Mouse (Mus musculus): ENCODE measurements around the gene Sdk2.

The Sdk2 gene

DNA sequence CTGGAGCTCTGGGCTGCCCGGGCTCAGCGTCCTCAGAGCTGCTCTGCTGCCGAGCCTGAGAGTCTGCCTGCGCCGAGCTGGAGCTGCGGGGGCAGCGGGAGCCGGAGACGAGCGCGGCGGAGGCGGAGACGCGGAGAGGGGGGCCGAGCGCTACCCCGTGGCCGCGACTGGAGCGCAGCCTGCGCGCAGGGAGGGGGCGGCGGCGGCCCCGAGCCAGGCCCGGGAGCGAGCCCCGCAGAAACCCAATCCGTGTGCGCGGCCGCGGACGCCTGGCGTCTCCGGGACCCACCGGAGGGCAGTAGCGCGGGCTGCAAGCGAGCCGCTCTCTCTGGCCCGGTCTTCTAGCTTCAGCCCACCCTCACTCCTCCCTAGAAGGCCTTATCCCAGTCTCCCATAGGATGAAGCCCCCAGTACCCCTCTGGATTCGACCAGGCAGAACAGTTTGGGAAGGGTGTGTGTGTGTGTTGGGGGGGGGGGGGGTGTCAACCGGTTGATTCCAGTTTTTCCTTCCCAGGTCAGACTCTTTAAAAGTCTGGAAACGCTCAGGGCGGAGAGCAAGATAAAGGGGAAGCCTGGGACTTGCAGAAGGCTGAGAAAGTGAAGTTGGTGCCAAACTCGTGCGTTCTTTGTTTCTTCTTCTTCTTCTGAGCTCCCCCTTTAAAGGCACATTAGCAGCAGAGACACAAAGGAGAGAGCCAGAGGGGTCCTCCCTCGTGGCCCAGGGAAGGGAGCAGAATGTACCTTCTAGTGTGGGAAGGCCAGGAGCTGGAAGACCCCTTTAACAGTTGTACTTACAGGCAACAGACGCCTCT is at the start of gene Sdk2:
Gene Sdk2 (minus strand): TSS at position 96 of the 812 bp plus-strand sequence.
- CTCF ChIA-PET = no interaction called here

DNA sequence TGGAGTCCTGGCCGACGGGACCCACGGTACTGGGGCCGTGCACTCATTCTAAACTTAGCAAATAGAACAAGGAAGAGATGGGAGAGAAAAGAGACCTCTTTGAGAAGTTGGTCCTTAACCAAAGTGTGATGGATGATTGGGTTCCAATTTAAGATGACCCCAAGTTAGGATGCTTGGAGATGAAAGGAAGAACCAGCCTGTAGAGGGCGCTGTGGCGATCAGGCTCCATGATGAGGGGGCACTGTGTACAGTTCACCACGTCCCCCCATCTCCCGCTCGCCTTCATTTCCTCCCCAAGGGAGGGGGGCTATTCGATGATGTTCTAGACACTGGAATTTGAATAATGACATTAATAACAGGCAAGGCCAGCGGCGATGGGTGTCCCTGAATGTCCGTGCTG is 48.2 kb upstream of the Sdk2 start:
- CTCF ChIA-PET = no interaction called here

DNA sequence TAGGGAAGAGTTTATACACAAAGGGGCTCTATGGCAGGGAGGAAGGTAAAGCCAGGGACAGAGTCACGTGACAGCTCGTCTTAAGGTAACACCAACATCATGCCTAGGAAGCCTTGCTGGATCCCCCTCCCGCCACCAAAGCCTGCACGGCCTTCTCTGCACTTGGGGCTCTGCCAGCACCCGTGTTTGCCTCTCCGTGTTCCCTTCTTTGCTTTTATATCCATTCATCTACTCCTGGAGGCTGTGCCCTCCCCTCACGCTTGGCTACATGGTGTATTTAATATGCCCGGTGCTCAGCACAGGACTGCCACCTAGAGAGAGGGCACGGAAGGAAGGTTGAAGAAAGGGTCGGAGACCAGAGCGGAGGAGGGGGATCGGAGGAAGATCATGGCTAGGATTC is 47.8 kb upstream of the Sdk2 start:
- CTCF ChIA-PET = no interaction called here

DNA sequence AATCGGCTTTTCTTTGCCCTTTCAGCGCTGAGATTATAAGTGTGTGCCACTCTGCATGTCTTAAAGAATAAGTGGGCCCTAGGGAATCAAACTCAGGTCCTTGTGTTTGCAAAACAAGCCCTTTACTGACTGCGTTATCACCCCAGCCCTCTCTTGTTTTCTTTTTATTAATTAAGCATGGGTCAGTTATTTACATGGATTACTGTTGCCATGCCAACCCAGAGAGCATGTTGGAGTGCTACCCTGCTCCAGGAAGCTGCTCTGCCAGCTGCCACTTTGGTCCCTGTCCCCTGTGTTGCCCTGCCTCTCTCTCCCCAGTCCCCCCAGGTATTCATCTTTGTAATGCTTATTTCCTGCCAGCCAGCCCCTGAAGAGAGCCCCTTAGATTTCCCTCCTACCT is 44.0 kb upstream of the Sdk2 start:
- CTCF ChIA-PET = no interaction called here

DNA sequence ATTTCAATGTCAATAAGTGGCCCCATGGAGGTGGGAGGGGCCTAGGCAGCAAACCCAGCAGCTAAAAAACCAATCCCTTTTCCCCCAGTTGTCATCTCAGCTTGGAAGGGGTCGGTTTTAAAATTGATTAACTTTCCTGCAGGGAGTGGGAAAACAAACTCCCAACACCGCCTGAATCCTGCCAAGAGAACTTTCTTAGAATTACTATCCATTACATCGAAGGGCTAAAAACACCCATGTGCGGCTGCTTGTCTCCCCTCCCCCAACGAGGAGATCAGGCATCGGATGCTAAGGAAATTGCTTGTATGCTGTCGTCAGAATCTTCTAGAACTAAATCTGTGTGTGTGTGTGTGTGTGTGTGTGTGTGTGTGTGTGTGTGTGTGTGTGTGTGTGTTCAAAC is 26.8 kb upstream of the Sdk2 start:
- CTCF ChIA-PET = no interaction called here

DNA sequence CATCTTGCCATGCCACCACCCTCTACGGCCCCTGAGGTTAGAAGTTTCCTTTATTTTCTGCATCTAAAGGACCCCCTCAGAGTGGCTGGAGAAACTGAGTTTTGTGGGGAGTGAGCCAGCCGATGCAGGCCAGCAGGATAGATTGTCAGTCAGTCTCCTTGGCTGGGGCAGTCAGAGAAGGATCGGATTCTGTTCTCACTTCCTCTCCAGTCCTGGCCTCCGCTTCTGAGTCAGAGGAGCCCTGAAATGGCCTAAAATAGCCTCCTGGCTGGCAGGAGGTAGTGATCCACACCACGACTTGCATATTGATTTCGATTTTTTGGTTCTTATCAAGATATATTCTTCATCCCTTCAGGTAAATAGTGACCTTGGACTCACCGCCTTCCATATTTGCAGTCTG is 26.3 kb upstream of the Sdk2 start:
- CTCF ChIA-PET = no interaction called here

DNA sequence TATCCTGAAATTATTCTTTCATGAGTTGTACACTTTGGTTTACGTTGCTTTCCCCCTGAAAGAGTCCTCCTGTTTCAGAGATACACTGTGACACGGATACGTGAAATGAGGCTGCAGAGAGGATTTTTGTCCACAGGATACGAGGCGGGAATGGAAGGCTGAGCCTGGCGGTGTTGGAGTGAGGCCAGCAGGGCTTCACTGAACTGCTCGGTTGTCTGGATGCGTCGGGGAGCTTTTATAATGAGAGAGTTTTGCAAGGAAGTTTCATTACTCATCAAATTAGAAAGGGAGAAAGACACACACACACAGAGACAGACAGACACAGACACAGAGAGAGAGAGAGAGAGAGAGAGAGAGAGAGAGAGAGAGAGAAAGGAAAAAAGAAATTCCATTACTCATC is 13.8 kb upstream of the Sdk2 start:
- CTCF ChIA-PET = no interaction called here

DNA sequence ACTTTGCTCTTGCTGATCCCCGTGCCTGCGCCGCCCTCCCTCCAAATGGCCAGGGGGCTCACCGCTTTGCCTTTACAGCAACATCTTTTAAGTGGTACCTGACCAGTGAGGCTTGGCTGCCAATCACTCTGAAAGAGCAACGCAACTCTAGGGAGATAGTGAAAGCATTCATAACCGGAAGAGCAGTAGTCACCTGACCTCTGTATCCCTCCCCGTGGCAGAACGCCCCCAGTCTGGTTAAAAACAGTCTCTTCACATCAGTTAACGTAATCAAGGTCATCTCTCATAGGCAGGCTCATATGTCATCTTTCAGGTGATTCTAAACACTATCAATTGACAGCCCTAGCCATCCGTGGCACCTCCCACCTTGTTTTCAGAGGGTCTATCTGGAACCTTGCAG is 5.8 kb upstream of the Sdk2 start:
- CTCF ChIA-PET = no interaction called here

DNA sequence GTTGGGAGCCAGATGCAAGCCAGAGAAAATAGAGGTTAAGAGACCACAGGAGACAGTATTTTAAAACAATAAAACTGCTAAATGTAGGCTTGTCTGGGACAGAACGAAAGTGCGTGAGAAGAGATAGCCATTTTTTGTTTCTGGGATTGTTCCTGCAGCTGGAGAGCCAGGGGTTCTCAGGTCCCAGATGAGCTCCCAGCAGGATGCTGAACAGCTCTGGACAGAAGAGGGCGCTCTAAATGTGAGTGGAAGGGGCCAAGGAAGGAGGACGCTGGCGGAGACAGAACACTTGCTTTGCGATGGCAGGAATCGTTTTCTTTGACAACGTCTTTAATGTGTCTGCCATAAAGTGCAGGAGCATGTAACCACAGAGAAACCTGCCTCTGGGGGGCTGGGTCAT is 5.2 kb upstream of the Sdk2 start:
- CTCF ChIA-PET = no interaction called here

DNA sequence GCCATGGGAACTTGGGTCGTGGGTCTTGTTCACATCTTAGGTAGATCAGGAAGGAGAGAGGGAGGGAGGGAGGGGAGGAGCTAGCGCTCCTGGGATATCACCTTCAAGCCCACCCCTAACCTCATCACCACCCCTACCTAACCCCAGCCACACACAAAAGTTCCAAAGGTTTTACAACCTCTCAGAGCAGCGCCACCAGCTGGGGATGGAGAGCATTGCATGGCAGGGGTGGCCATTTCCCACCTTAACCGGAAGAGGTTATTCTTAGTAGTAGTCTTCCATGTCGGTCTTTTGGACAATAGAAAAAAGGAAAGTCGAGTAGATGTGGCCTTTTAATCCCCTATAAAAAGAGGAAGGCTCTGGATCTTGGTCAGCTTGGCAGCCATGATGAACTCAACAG is 4.0 kb upstream of the Sdk2 start:
- CTCF ChIA-PET = no interaction called here

DNA sequence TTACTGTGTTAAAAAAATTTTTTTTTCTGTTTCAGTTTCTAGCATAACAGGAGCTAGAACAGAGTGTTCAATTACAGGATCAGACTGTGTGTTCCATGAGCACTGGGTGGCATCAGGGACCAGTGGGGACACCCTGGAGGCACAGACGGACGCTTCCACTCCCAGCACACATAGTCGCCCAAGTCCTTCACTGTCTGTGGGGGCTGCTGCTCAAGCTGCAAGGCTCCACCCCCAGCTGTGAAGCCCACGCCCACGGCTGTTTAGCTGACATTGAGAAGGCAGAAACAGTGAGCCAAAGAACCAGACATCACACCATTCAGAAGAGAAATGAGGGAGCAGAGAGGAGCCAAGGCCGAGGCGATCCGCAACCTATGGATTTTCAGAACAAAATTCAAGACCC is 3.3 kb upstream of the Sdk2 start:
- CTCF ChIA-PET = interaction anchor here (0.6 kb wide), 1 partner anchor 77 kb away, joined by 3 read pairs; no protein-coding TSS in a partner anchor

DNA sequence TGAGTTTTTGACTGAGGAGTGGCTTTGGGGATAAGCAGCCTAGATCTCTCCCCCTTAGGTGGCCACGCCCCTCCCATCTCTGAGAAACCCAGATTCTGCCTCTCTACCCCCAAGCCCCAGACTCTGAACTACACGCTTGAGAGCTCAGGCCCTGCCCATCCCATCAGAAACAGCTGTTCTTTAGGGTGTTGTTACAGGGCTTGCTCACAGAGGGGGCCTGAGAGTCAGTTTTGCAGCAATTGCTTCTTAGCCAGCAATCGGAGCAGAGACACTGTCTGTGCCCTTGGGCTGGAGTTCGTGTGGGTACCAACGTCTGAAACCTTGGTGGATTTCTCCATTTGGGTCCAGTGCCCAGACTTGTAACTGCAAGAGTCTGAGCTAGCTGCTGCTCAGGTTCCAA is 1.5 kb upstream of the Sdk2 start:
- CTCF ChIA-PET = no interaction called here

DNA sequence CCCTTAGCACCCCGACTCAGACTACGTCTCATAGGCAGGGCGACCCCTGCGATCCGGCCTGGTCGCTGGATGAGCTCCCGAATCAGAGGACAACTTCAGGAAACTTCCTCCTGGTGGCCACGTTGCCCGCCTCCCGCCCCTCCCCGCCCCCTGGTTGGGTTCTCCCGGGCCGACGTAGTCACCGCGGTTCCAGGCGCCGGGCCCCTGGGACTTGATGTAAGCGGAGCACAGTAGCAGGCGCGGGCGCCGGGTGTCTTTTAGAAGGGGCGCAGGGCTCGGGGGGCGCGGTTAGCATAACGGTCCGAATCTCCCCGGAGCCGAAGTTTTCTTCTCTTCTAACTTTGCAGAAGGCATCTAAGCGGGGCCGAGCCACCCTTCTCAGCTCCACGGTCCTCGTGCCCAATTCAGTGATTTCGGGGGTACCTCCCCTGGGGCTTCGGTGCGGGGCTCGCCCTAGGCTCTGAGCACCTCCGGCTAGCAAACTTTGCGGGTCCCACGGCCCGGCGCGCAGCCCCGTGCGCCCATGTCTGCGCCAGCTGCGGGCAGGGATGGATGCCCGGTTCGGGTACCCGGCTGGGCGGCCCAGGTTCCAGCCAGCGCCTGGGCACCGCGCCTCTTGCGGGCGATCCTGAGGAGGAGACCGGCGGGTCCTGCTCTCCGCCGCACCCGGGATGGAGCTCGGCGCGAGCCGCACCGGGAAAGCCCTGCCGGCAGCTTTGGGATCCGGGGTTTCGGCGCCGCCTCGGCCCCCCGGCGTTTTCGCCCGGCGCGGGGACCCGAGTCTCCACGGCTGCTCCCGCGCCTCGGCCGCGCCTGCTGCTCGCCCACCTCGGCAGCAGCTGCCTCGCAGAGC is 522 bp downstream of the Sdk2 start:
- CTCF ChIA-PET = no interaction called here

DNA sequence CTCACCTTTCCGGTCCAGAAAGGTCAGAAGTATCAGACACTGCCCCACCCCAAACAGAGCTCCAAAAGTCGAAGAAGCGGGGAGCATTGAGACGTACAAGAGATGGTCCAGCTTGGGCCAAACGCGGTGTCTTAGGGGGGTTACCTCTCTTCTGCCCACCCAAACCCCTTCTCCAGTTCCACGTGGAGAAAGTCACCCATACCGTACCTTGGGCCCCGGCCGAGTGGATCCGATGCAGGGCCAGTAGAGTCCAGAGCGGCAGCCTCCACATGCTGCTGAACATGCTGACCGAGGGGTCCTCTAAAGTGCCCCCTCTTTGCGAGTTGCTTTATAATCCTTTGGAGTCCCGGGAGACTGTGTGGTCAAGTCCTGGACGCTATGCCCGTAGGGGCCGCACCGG is 1.2 kb downstream of the Sdk2 start:
- CTCF ChIA-PET = no interaction called here

DNA sequence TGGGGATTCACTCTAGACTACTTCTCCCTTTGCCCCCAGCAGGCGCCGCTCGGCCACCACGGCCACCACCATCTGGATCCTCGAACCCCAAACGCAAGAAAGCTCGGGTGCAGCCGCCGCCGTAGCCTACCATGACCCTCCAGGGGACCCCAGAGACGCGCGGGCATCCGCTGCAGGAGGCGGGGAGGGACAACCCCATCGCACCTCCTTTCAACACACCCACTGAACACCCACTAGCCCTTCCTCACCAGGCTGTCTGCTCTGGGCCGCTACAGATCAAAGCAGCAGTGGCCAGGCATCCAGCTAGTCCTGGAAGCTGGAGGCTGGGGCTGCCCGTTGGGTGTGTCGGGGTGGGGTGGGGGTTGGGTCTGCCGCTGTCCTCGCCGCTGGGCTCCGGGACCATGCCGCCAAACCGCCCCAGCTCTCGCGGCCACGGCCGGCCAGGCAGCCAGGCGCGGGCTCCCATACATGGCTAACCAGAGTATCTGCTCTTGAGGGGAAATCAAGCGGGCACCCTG is 1.9 kb downstream of the Sdk2 start:
- CTCF ChIA-PET = no interaction called here

DNA sequence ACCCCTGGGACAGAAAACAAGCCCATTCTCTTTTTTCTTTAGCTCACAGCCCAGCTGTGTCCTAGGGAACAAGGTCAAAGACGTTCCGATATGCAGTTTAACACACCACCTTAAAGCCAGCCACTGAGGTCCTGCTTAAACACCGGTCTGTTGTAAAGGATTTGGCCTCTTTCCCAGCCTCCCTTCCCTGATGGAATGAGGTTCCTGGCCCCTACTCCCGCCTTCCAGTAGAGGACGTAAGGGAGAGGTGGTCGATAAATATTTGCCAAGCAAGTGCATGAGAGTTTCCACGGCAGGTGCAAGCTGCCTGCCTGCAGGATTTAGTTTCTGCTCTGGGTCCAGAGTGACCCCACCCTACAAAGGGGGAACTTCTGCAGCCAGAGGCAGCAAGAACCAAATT is 4.9 kb downstream of the Sdk2 start:
- CTCF ChIA-PET = no interaction called here

DNA sequence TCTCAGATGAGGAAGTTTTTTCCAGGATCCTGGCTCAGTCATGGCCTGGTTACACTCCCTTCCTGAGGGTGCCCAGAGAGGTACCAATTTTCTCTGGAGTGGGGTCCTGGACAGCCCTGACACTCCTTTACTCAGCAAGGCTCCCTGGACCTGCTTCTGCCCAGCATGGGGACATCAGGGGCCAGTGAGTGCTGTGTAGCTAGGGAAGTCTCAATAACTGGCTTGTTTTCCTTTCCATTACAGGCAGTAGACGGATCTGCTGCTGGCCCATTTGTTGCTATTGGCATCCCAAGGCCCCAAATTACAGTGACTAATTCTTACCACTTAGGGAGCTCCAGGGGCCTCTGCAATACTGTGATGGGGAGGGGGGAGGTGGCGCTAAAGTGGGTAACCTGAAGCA is 5.6 kb downstream of the Sdk2 start:
- CTCF ChIA-PET = no interaction called here

DNA sequence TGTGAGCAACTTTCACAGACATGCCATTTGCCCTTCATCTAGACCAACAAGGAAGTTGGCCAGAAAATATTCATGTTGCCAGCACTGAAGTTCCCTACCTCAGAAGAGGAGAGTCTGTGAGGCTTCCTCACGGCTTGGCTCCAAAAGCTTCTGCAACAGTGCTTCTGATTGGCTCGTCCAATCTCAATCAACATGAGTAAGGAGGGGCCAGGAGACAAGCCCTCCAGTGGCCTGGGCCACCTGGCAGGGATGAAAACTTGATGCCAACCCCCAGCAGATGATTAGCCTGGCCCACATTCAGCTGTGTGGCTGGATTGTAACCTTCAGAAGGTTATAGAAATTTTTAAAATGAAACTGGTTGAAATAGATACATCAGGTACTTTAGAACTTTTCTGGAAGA is 10.5 kb downstream of the Sdk2 start:
- CTCF ChIA-PET = no interaction called here

DNA sequence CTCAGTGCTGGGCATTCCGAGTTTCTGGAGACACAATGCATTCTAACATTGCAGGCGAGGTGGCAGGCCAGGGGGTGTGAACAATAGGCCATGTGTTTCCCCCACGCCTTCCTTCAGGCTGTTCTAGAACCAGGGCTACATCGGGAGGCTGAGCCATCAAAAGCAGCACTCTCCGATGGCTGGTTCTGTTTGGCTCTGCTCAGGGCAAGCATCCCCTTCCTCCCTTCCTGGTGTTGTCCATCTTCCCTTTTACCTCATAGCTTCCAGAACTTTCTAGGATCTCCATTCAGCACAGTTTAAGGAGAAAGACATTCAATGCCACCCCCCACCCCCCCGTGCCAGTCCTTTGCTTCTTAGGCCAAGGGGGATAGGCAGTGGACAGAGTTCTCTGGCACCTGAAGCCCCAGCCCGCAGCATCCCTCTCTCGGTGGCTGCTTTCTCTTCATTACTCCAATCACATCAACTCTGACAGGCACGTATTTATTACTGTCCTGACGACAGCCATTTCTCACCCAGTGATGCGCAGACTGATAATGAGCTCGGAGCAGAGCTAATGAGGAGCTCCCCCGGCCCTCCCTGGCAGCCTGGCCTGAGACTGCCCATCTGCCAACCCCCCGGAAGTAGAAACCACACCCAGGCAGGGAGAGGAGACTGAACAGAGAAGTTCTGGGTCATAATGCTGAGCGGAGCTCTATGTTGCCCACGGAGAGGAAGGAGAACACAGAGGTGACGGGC is 12.1 kb downstream of the Sdk2 start:
- CTCF ChIA-PET = no interaction called here

DNA sequence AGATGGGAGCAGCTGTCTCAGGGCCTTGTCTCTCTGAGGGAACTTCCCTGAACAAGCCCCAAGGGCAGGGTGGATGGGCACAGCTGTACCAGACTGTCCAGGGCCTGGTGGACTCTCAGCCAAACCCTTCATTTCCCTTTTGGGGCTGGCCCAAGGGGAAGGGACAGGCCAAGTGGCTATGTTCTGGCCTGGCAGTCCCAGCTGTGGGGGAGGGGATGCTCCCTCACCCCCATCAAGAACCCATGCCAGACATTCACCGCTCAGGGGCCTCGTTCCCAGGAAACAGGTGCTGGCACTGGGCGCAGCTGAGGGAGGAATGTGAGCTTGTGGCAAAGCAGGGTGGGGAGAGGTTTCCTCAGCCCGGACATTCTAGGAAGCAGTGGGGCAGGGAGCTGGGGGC is 15.5 kb downstream of the Sdk2 start:
- CTCF ChIA-PET = no interaction called here

DNA sequence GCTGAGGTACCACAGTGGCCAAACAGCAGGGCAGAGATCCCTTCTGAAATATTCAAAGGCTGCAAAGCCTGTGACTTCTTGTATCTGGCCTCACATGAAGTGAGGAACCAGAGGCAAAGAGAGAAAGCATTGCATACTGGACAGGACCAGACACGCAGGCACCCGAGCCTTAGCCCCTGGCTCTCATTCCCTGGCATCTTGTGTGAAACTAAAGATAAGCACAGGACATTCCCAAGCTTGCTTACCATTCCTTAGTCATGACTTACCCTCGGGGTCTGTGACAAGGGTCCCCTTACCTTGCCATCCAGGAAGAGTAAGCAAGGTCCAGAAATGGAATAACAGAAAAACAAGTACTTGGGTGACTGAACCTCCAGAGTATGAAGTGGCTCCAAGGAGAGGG is 16.3 kb downstream of the Sdk2 start:
- CTCF ChIA-PET = no interaction called here

DNA sequence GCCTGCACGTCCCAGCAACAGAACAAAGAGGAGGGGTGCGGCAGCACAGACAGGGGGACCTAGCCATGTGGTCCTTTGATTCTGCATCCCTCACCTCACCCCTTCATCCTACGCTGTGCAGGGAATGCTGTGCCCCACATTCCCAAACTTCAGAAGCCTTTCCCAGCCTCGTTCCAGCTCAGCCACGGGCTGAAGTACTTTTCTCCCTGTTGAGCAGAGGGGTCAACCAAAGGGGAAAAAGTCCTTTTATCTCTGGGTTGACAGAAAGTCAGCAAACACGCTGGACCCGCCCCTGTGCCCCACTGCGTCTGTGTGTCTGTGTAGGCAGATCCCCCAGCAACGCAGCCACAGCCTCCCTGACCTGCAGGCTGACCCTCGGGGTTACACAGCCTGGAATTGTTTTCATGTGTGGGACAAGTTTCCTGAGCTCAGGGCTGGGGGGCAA is 18.9 kb downstream of the Sdk2 start:
- CTCF ChIA-PET = no interaction called here

DNA sequence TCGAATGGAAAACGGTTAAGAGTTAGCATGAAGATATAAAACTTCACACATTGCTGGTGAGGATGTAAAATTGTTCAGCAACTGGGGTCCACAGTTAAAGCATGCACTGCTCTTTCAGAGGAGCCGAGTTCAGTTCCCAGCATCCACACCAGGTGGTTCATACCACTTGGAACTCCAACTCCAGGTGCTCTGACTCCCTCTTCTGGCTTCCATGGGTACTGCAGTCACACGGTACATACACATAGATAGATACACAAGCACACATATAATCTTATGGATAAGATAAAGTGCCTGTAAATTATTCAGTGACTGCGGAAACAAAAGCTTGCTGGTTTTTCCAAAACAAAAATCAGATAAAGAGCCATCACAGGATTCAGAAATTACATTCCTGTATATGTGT is 19.9 kb downstream of the Sdk2 start:
- CTCF ChIA-PET = no interaction called here

Data from spleen, embryonic (tissue).